Mouse (Mus musculus) stomach, postnatal 0 days (tissue): ENCODE results near the gene Eogt. TPM values are rescaled to one million over a fixed set of nuclear protein-coding genes. Genes with fewer than 3 reads are reported as not detected.

Experiments used
- ATAC-seq: fragments of 200-750 bp; cut with Nextera tagmentation; 2 replicates; pipeline ENCODE4 v1.8.0; 2017; ENCODE audit not compliant: low FRiP score, low TSS enrichment
- DNase-seq: peaks from one replicate; pipeline ENCODE4 v3.0.0-alpha.2; 2016; ENCODE audit warnings: low spot score
- H3K27ac ChIP-seq: fragments of 300-500 bp; sonication (generic); replicated peaks from 2 replicates; pipeline ENCODE4 v1.5.1; 2014; ENCODE audit warnings: mild to moderate bottlenecking, control low read depth
- H3K27me3 ChIP-seq: fragments of 300-500 bp; sonication (generic); 2 replicates; pipeline ENCODE4 v1.6.1; 2014; ENCODE audit warnings: low read length; ENCODE audit not compliant: control insufficient read depth, insufficient read depth
- H3K36me3 ChIP-seq: fragments of 300-500 bp; sonication (generic); 2 replicates; pipeline ENCODE4 v1.6.1; 2014; ENCODE audit warnings: low read length, mixed read lengths; ENCODE audit not compliant: control insufficient read depth, insufficient read depth
- H3K4me1 ChIP-seq: fragments of 300-500 bp; sonication (generic); replicated peaks from 2 replicates; pipeline ENCODE4 v1.6.1; 2014; ENCODE audit warnings: antibody characterized with exemption; ENCODE audit not compliant: control insufficient read depth, insufficient read depth
- H3K4me2 ChIP-seq: fragments of 300-500 bp; sonication (generic); replicated peaks from 2 replicates; pipeline ENCODE4 v1.6.1; 2014; ENCODE audit warnings: low read depth, mild to moderate bottlenecking, control low read depth, moderate library complexity
- H3K4me3 ChIP-seq: fragments of 300-500 bp; sonication (generic); 2 replicates; pipeline ENCODE4 v1.5.1; 2014; ENCODE audit warnings: low read depth, low read length, control low read depth
- H3K9ac ChIP-seq: fragments of 300-500 bp; sonication (generic); 2 replicates; pipeline ENCODE4 v1.6.1; 2014; ENCODE audit warnings: mild to moderate bottlenecking, low read length, control low read depth, mixed read lengths
- H3K9me3 ChIP-seq: fragments of 300-500 bp; sonication (generic); 2 replicates; pipeline ENCODE4 v1.6.1; 2016; ENCODE audit warnings: low read length; ENCODE audit not compliant: control insufficient read depth
- CTCF ChIP-seq: IDR thresholded peaks from 2 replicates; pipeline ENCODE4 v1.5.1; 2016; ENCODE audit warnings: antibody characterized with exemption, low read depth, mild to moderate bottlenecking, moderate library complexity
- EP300 ChIP-seq: optimal IDR thresholded peaks from 2 replicates; pipeline ENCODE3; 2016; ENCODE audit warnings: antibody characterized with exemption
- WGBS: fragments of 180-500 bp; shearing (Covaris S2); extraction: QIAGEN DNeasy Blood & Tissue Kit; methylation state at CpG from one replicate; pipeline ENCODE4 v1.1.7; 2014; 5-methylcytosine and 5-hydroxymethylcytosine counted together
- polyA plus RNA-seq: library from polyadenylated mRNA; unstranded; fragments of >200 nt; fragmentation: Nextera tagmentation; extraction: Ambion mirVana; gene quantifications from 2 replicates; pipeline ENCODE4 v1.2.1, GENCODE M21; 2015

The Eogt gene
- polyA plus RNA-seq, result 5.0 and 5.1 TPM in 2 replicates

- Histone ChIP-seq H3K36me3 (no peaks in the 10 kb centered on the region; the same call in 1 of the 2 replicates), H3K9ac (peak within 1 kb of the TSS; percentile 93), H3K4me1 (no peaks in the 10 kb centered on the region), H3K9me3 (no peaks in the 10 kb centered on the region), H3K27me3 (no peaks in the 10 kb centered on the region), H3K27ac (peak within 1 kb of the TSS; percentile 95), H3K4me3 (peak within 1 kb of the TSS; percentile 73), H3K4me2 (peak within 1 kb of the TSS; percentile 98)
- TF ChIP-seq CTCF, result peak; percentile 70
- TF ChIP-seq EP300, result no peak
- peak; percentile 87 for ATAC-seq
- 1% methylated on average over 56 of the region's 56 CpGs for WGBS
- peak; percentile 89 for DNase-seq
Observed at GRCm38 (mm10) chr6:97148383-97149251, at the start of gene Eogt. Gene Eogt (minus strand): TSS chr6:97149182.

- DNase-seq, result no peak
- 4% methylated on average over 11 of the region's 11 CpGs for WGBS
Observed at GRCm38 (mm10) chr6:97179367-97179828, 30.4 kb upstream of the Eogt start.

GRCm38 (mm10) chr6:97178491-97179366 is 29.7 kb upstream of the Eogt start, which contains the start of gene Tmf1:
Gene Tmf1 (minus strand): TSS chr6:97179122.
- H3K4me1 ChIP-seq, result no peaks in the 10 kb centered on the region
- H3K36me3 ChIP-seq, result 0 out of 2 replicates have a peak, but pooled peaks cover 4% of the 10 kb centered on the region
- no peaks in the 10 kb centered on the region for H3K27me3 ChIP-seq
- H3K9ac ChIP-seq, result peak within 1 kb of the TSS; percentile 96
- H3K4me3 ChIP-seq, result peak within 1 kb of the TSS; percentile 97
- peak; percentile 98 for ATAC-seq
- H3K27ac ChIP-seq, result peak within 1 kb of the TSS; percentile 97
- H3K9me3 ChIP-seq, result no peaks in the 10 kb centered on the region
- TF ChIP-seq CTCF (no peak), EP300 (no peak)
- peak within 1 kb of the TSS; percentile 70 for H3K4me2 ChIP-seq
- peak; percentile 96 for DNase-seq
- WGBS, result under 1% methylated on average over 63 of the region's 80 CpGs

More at GRCm38 (mm10) chr6:97179367-97179828, 30.4 kb upstream of the Eogt start:
- no peaks in the 10 kb centered on the region for H3K27me3 ChIP-seq
- peak; percentile 68 for ATAC-seq
- peak overlapping the region; percentile 97 for H3K27ac ChIP-seq
- no peaks in the 10 kb centered on the region for H3K9me3 ChIP-seq
- TF ChIP-seq CTCF (no peak), EP300 (no peak)
- H3K9ac ChIP-seq, result peak overlapping the region; percentile 96; the same call in 1 of the 2 replicates
- no peaks in the 10 kb centered on the region for H3K4me1 ChIP-seq
- peak overlapping the region; percentile 70 for H3K4me2 ChIP-seq
- 0 out of 2 replicates have a peak, but pooled peaks cover 4% of the 10 kb centered on the region for H3K36me3 ChIP-seq
- peak overlapping the region; percentile 97 for H3K4me3 ChIP-seq

GRCm38 (mm10) chr6:97175716-97176115 is 26.7 kb upstream of the Eogt start:
- Histone ChIP-seq H3K36me3 (peaks cover 10% of the 10 kb centered on the region), H3K27ac (no peak overlapping the region), H3K4me3 (no peak overlapping the region), H3K4me1 (no peaks in the 10 kb centered on the region), H3K9ac (no peak overlapping the region), H3K27me3 (no peaks in the 10 kb centered on the region), H3K9me3 (no peaks in the 10 kb centered on the region), H3K4me2 (no peak overlapping the region)
- DNase-seq (no peak), ATAC-seq (no peak)
- TF ChIP-seq CTCF, result no peak
- no peak for TF ChIP-seq EP300
- WGBS, result 86% methylated on average over 11 of the region's 11 CpGs

- ATAC-seq, result no peak
- Histone ChIP-seq H3K4me2 (no peak overlapping the region), H3K4me1 (no peaks in the 10 kb centered on the region), H3K36me3 (no peaks in the 10 kb centered on the region; the same call in 1 of the 2 replicates), H3K4me3 (no peak overlapping the region), H3K9me3 (no peaks in the 10 kb centered on the region), H3K9ac (no peak overlapping the region), H3K27me3 (no peaks in the 10 kb centered on the region), H3K27ac (no peak overlapping the region)
- WGBS, result 84% methylated on average over 6 of the region's 6 CpGs
- DNase-seq, result no peak
- no peak for TF ChIP-seq EP300
- peak; percentile 43 for TF ChIP-seq CTCF
Observed at GRCm38 (mm10) chr6:97150156-97150555, 1.2 kb upstream of the Eogt start.
